Mouse (Mus musculus): ENCODE measurements around the gene Olfr1564.

DNA sequence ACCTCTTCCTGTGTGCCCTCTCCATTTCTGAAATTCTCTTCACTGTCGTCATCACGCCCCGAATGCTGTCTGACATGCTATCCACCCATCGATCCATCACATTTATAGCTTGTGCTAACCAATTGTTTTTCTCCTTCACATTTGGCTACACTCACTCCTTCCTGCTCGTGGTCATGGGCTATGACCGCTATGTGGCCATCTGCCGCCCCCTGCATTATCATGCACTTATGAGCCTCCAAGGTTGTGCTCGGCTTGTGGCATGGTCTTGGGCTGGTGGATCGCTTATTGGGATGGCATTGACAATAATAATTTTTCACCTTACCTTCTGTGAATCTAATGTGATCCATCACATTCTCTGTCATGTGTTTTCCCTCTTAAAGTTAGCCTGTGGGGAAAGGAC, 47.4 kb upstream of the Olfr1564 start:
- TF ChIP-seq CTCF (conservative IDR thresholded peaks at IDR 0.05; ENCODE audit: low read length): no peak
- no peak for TF ChIP-seq POU5F1 (IDR thresholded peaks at IDR 0.05; ENCODE audit: borderline replicate concordance, low read length)
